Mouse (Mus musculus) brain, embryonic 14.5 days (tissue): ENCODE data around the gene Trio.

ENCODE experiments used
- CTCF ChIP-seq: fragments of 200-500 bp; IDR thresholded peaks from 2 replicates; pipeline ENCODE4 v1.5.1; 2012; ENCODE audit warnings: inconsistent platforms, mild to moderate bottlenecking, moderate library complexity, borderline replicate concordance; ENCODE audit not compliant: insufficient read depth, insufficient read length; ENCODE audit errors: extremely low read depth
- POLR2A ChIP-seq: fragments of 200-500 bp; IDR thresholded peaks from 2 replicates; pipeline ENCODE4 v1.6.1; 2012; ENCODE audit warnings: mild to moderate bottlenecking, inconsistent platforms, borderline replicate concordance; ENCODE audit not compliant: poor library complexity, insufficient read depth, insufficient read length, severe bottlenecking; ENCODE audit errors: extremely low read depth

GRCm38 (mm10) chr15:27981258-27981657 is 44.4 kb downstream of the Trio start:
- TF ChIP-seq POLR2A, result no peak
- TF ChIP-seq CTCF, result no peak
